Mouse (Mus musculus): Measurements from ENCODE around the gene Prkce. TPM values are rescaled to one million over a fixed set of nuclear protein-coding genes. Genes with fewer than 3 reads are reported as not detected.

The Prkce gene
- total RNA-seq, 2 experiments from 2014 or later: 6.9 to 7.4 TPM

Other genes with a start within 250 kb of the Prkce start
- 1 to 10 TPM; 4.7 to 5.3 TPM for gene Srbd1, start 22.6 kb upstream of the Prkce start, total RNA-seq (2021)